Mouse (Mus musculus): ENCODE results near the gene Tspan11. TPM values are rescaled to one million over a fixed set of nuclear protein-coding genes. Genes with fewer than 3 reads are reported as not detected.

Tspan11 gene
- polyA plus RNA-seq, 1 experiment from 2014 or later, result 9.6 TPM

GRCm38 (mm10) chr6:127986357-127986756 lies 99.0 kb downstream of the Tspan11 start:
- no peaks in the 10 kb centered on the region for H3K36me3 ChIP-seq (ENCODE audit: control insufficient read depth, insufficient read depth)
- peaks cover 13% of the 10 kb centered on the region for H3K4me1 ChIP-seq (replicated peaks; ENCODE audit: control insufficient read depth, insufficient read depth, low read length)
- 61% methylated on average over 9 of the region's 9 CpGs for WGBS
- no peak overlapping the region for H3K4me2 ChIP-seq (ENCODE audit: low read length)
- H3K9ac ChIP-seq (replicated peaks; ENCODE audit: low read depth, low read length), result no peak overlapping the region
- no peak for ATAC-seq
- H3K27me3 ChIP-seq (replicated peaks; ENCODE audit: control insufficient read depth, insufficient read depth, low read length), result no peaks in the 10 kb centered on the region
- no peaks in the 10 kb centered on the region for H3K9me3 ChIP-seq (ENCODE audit: control insufficient read depth, low read length)
- no peak overlapping the region for H3K4me3 ChIP-seq (replicated peaks; ENCODE audit: low read length)
- no peak overlapping the region for H3K27ac ChIP-seq (ENCODE audit: low read length)

GRCm38 (mm10) chr6:127987374-127987773 lies 100.0 kb downstream of the Tspan11 start:
- Histone ChIP-seq H3K27ac (ENCODE audit: low read length) (no peak overlapping the region), H3K9ac (replicated peaks; ENCODE audit: low read depth, low read length) (no peak overlapping the region), H3K36me3 (ENCODE audit: control insufficient read depth, insufficient read depth) (no peaks in the 10 kb centered on the region), H3K4me3 (replicated peaks; ENCODE audit: low read length) (no peak overlapping the region), H3K9me3 (ENCODE audit: control insufficient read depth, low read length) (no peaks in the 10 kb centered on the region), H3K27me3 (replicated peaks; ENCODE audit: control insufficient read depth, insufficient read depth, low read length) (no peaks in the 10 kb centered on the region), H3K4me1 (replicated peaks; ENCODE audit: control insufficient read depth, insufficient read depth, low read length) (peaks cover 12% of the 10 kb centered on the region), H3K4me2 (ENCODE audit: low read length) (no peak overlapping the region)
- no peak for ATAC-seq
- 96% methylated on average over 14 of the region's 14 CpGs for WGBS

GRCm38 (mm10) chr6:127988944-127989494 lies 101.6 kb downstream of the Tspan11 start:
- no peak for ATAC-seq
- H3K9me3 ChIP-seq (ENCODE audit: control insufficient read depth, low read length), result no peaks in the 10 kb centered on the region
- H3K36me3 ChIP-seq (ENCODE audit: control insufficient read depth, insufficient read depth), result no peaks in the 10 kb centered on the region
- H3K4me3 ChIP-seq (replicated peaks; ENCODE audit: low read length), result no peak overlapping the region
- H3K9ac ChIP-seq (replicated peaks; ENCODE audit: low read depth, low read length), result no peak overlapping the region
- no peaks in the 10 kb centered on the region for H3K27me3 ChIP-seq (replicated peaks; ENCODE audit: control insufficient read depth, insufficient read depth, low read length)
- H3K27ac ChIP-seq (ENCODE audit: low read length), result no peak overlapping the region
- H3K4me1 ChIP-seq (replicated peaks; ENCODE audit: control insufficient read depth, insufficient read depth, low read length), result peaks cover 12% of the 10 kb centered on the region
- WGBS, result 75% methylated on average over 12 of the region's 12 CpGs
- H3K4me2 ChIP-seq (ENCODE audit: low read length), result no peak overlapping the region

GRCm38 (mm10) chr6:127989624-127990212 lies 102.3 kb downstream of the Tspan11 start:
- no peaks in the 10 kb centered on the region for H3K36me3 ChIP-seq (ENCODE audit: control insufficient read depth, insufficient read depth)
- ATAC-seq, result peak; percentile 58
- no peak overlapping the region for H3K4me2 ChIP-seq (ENCODE audit: low read length)
- H3K9ac ChIP-seq (replicated peaks; ENCODE audit: low read depth, low read length), result no peak overlapping the region
- no peak overlapping the region for H3K27ac ChIP-seq (ENCODE audit: low read length)
- 55% methylated on average over 11 of the region's 11 CpGs for WGBS
- no peaks in the 10 kb centered on the region for H3K9me3 ChIP-seq (ENCODE audit: control insufficient read depth, low read length)
- H3K27me3 ChIP-seq (replicated peaks; ENCODE audit: control insufficient read depth, insufficient read depth, low read length), result no peaks in the 10 kb centered on the region
- no peak overlapping the region for H3K4me3 ChIP-seq (replicated peaks; ENCODE audit: low read length)
- H3K4me1 ChIP-seq (replicated peaks; ENCODE audit: control insufficient read depth, insufficient read depth, low read length), result peaks cover 12% of the 10 kb centered on the region

GRCm38 (mm10) chr6:127991509-127992176 lies 104.3 kb downstream of the Tspan11 start:
- Histone ChIP-seq H3K27me3 (replicated peaks; ENCODE audit: control insufficient read depth, insufficient read depth, low read length) (no peaks in the 10 kb centered on the region), H3K4me3 (replicated peaks; ENCODE audit: low read length) (no peak overlapping the region), H3K4me2 (ENCODE audit: low read length) (no peak overlapping the region), H3K9me3 (ENCODE audit: control insufficient read depth, low read length) (no peaks in the 10 kb centered on the region), H3K9ac (replicated peaks; ENCODE audit: low read depth, low read length) (no peak overlapping the region), H3K27ac (ENCODE audit: low read length) (no peak overlapping the region), H3K4me1 (replicated peaks; ENCODE audit: control insufficient read depth, insufficient read depth, low read length) (peaks cover 12% of the 10 kb centered on the region), H3K36me3 (ENCODE audit: control insufficient read depth, insufficient read depth) (no peaks in the 10 kb centered on the region)
- no peak for ATAC-seq
- 93% methylated on average over 11 of the region's 11 CpGs for WGBS

- WGBS, result 84% methylated on average over 8 of the region's 8 CpGs
These were observed 105.6 kb downstream of the Tspan11 start for GRCm38 (mm10) chr6:127992993-127993392.

GRCm38 (mm10) chr6:127996928-127997327 lies 109.5 kb downstream of the Tspan11 start:
- no peak for ATAC-seq
- Histone ChIP-seq H3K4me3 (replicated peaks; ENCODE audit: low read length) (no peak overlapping the region), H3K27me3 (replicated peaks; ENCODE audit: control insufficient read depth, insufficient read depth, low read length) (no peaks in the 10 kb centered on the region), H3K27ac (ENCODE audit: low read length) (no peak overlapping the region), H3K9ac (replicated peaks; ENCODE audit: low read depth, low read length) (no peak overlapping the region), H3K9me3 (ENCODE audit: control insufficient read depth, low read length) (no peaks in the 10 kb centered on the region), H3K4me1 (replicated peaks; ENCODE audit: control insufficient read depth, insufficient read depth, low read length) (0 out of 2 replicates have a peak, but pooled peaks cover 3% of the 10 kb centered on the region), H3K4me2 (ENCODE audit: low read length) (no peak overlapping the region), H3K36me3 (ENCODE audit: control insufficient read depth, insufficient read depth) (no peaks in the 10 kb centered on the region)
- 84% methylated on average over 4 of the region's 5 CpGs for WGBS

More at GRCm38 (mm10) chr6:127992993-127993392, 105.6 kb downstream of the Tspan11 start:
- H3K9me3 ChIP-seq (ENCODE audit: control insufficient read depth, low read length), result no peaks in the 10 kb centered on the region
- H3K36me3 ChIP-seq (ENCODE audit: control insufficient read depth, insufficient read depth), result no peaks in the 10 kb centered on the region
- H3K27ac ChIP-seq (ENCODE audit: low read length), result no peak overlapping the region
- no peak overlapping the region for H3K4me2 ChIP-seq (ENCODE audit: low read length)
- no peak overlapping the region for H3K4me3 ChIP-seq (replicated peaks; ENCODE audit: low read length)
- H3K9ac ChIP-seq (replicated peaks; ENCODE audit: low read depth, low read length), result no peak overlapping the region
- H3K4me1 ChIP-seq (replicated peaks; ENCODE audit: control insufficient read depth, insufficient read depth, low read length), result peaks cover 12% of the 10 kb centered on the region
- no peaks in the 10 kb centered on the region for H3K27me3 ChIP-seq (replicated peaks; ENCODE audit: control insufficient read depth, insufficient read depth, low read length)
- ATAC-seq, result no peak

- no peak overlapping the region for H3K27ac ChIP-seq (ENCODE audit: low read length)
- ATAC-seq, result no peak
- H3K4me1 ChIP-seq (replicated peaks; ENCODE audit: control insufficient read depth, insufficient read depth, low read length), result peaks cover 3% of the 10 kb centered on the region; the same call in 1 of the 2 replicates
- WGBS, result 76% methylated on average over 2 of the region's 2 CpGs
- H3K36me3 ChIP-seq (ENCODE audit: control insufficient read depth, insufficient read depth), result no peaks in the 10 kb centered on the region
- H3K9ac ChIP-seq (replicated peaks; ENCODE audit: low read depth, low read length), result no peak overlapping the region
- H3K27me3 ChIP-seq (replicated peaks; ENCODE audit: control insufficient read depth, insufficient read depth, low read length), result no peaks in the 10 kb centered on the region
- no peaks in the 10 kb centered on the region for H3K9me3 ChIP-seq (ENCODE audit: control insufficient read depth, low read length)
- no peak overlapping the region for H3K4me3 ChIP-seq (replicated peaks; ENCODE audit: low read length)
- no peak overlapping the region for H3K4me2 ChIP-seq (ENCODE audit: low read length)
These were observed 111.7 kb downstream of the Tspan11 start for GRCm38 (mm10) chr6:127999118-127999517.

GRCm38 (mm10) chr6:128000777-128001176 lies 113.4 kb downstream of the Tspan11 start:
- ATAC-seq, result peak; percentile 60
- Histone ChIP-seq H3K36me3 (ENCODE audit: control insufficient read depth, insufficient read depth) (no peaks in the 10 kb centered on the region), H3K4me1 (replicated peaks; ENCODE audit: control insufficient read depth, insufficient read depth, low read length) (peaks cover 9% of the 10 kb centered on the region), H3K9ac (replicated peaks; ENCODE audit: low read depth, low read length) (no peak overlapping the region), H3K4me3 (replicated peaks; ENCODE audit: low read length) (no peak overlapping the region), H3K9me3 (ENCODE audit: control insufficient read depth, low read length) (no peaks in the 10 kb centered on the region), H3K27me3 (replicated peaks; ENCODE audit: control insufficient read depth, insufficient read depth, low read length) (no peaks in the 10 kb centered on the region), H3K4me2 (ENCODE audit: low read length) (no peak overlapping the region), H3K27ac (ENCODE audit: low read length) (no peak overlapping the region)
- WGBS, result 56% methylated on average over 3 of the region's 3 CpGs

Data from forebrain, embryonic 16.5 days (tissue).